11 mouse cellular contexts compared by ENCODE assay signal in the genomic region with DNA sequence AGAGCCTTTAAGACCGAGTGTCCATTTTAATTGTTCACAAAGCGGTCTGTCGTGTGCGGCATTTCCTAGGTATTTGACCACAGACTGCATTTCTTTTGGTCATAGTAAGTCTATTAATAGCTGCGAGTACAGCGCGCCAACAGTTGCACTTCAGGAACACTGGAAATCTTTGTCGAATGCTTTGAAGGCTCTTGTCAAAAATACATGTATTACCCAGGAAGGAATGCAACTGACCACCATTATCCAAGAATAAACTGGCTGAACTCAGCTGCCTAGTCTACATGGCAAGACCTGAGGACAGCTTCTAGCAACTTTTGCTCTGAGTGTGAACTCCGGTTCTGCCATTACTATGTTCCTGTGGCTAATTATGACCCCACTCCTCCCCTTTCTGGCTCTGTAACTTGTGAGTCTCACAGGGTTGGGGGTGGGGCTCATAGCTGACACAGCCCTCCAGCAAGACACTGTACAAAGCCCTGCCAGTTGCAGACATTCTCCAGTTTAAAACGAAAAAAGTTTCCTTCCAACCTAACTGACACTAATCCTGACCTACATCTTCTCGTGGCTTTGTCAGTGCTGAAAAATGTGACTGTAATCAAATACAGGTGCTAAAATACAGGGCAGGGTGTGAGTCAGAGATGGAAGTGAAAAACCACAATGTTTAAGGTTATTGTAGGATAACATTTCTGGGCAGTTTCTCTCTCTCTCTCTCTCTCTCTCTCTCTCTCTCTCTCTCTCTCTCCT.
DNase-seq lines count a peak whose midpoint lies in the region; ATAC-seq and TF ChIP-seq lines count a peak whose summit lies in the region.
"Had no signal": no experiment of that assay in that cellular context is flagged by ENCODE, and none has a peak within 500 bp of the region (broad histone marks: within the 10 kb centered on the region; RNA-seq: fewer than 3 reads in every experiment).

No protein-coding gene starts in this region.

- no peak for ATAC-seq in intestine, postnatal 0 days
- no peak for ATAC-seq in intestine, embryonic 15.5 days
- ATAC-seq in embryonic facial prominence, embryonic 15.5 days (ENCODE audit: insufficient number of reproducible peaks, low FRiP score, low TSS enrichment, low read depth) = peak; percentile 60; the same call in 1 of the 2 replicates
- peak; percentile 40; the same call in 1 of the 2 replicates for ATAC-seq in liver, embryonic 11.5 days (replicated peaks; ENCODE audit: low FRiP score)
- ATAC-seq in hindbrain, embryonic 12.5 days (ENCODE audit: low FRiP score) = no peak

- H3K4me3 ChIP-seq in intestine, postnatal 0 days (ENCODE audit: low read depth, low read length) = no peak overlapping the region
- no peak overlapping the region for H3K4me3 ChIP-seq in intestine, embryonic 15.5 days (replicated peaks)
- no peak overlapping the region for H3K4me3 ChIP-seq in embryonic facial prominence, embryonic 15.5 days (replicated peaks)
- H3K4me3 ChIP-seq in liver, embryonic 11.5 days (ENCODE audit: low read depth, low read length) = no peak overlapping the region
- no peak overlapping the region for H3K4me3 ChIP-seq in hindbrain, embryonic 12.5 days
- H3K4me3 ChIP-seq: hindbrain, embryonic 13.5 days had no signal

- no peaks in the 10 kb centered on the region for H3K27me3 ChIP-seq in intestine, postnatal 0 days (replicated peaks; ENCODE audit: control insufficient read depth, insufficient read depth, low read length)
- no peaks in the 10 kb centered on the region for H3K27me3 ChIP-seq in intestine, embryonic 15.5 days (replicated peaks)
- no peaks in the 10 kb centered on the region for H3K27me3 ChIP-seq in embryonic facial prominence, embryonic 15.5 days
- H3K27me3 ChIP-seq in liver, embryonic 11.5 days (replicated peaks; ENCODE audit: control insufficient read depth, insufficient read depth, low read length) = no peaks in the 10 kb centered on the region
- H3K27me3 ChIP-seq in hindbrain, embryonic 12.5 days = no peaks in the 10 kb centered on the region
- H3K27me3 ChIP-seq: hindbrain, embryonic 13.5 days had no signal

- no peaks in the 10 kb centered on the region for H3K4me1 ChIP-seq in intestine, postnatal 0 days (replicated peaks; ENCODE audit: control insufficient read depth, insufficient read depth, low read length)
- no peaks in the 10 kb centered on the region for H3K4me1 ChIP-seq in intestine, embryonic 15.5 days (replicated peaks)
- peaks cover 9% of the 10 kb centered on the region; the same call in 1 of the 2 replicates for H3K4me1 ChIP-seq in embryonic facial prominence, embryonic 15.5 days
- peaks cover 26% of the 10 kb centered on the region for H3K4me1 ChIP-seq in liver, embryonic 11.5 days (replicated peaks; ENCODE audit: control insufficient read depth, insufficient read depth, low read length)
- no peaks in the 10 kb centered on the region for H3K4me1 ChIP-seq in hindbrain, embryonic 12.5 days
- H3K4me1 ChIP-seq: hindbrain, embryonic 13.5 days had no signal

- DNase-seq in liver, embryonic 11.5 days (ENCODE audit: low spot score) = no peak
- DNase-seq in thymus, postnatal 10 days (ENCODE audit: low spot score in 2 of 2) = peak; percentile 71 to 72
- no peak for DNase-seq in ovary, postnatal 14 days (ENCODE audit: low spot score)
- no peak for DNase-seq in adrenal gland, adult 8-10 months
- DNase-seq: cerebellum, adult 11 months had no signal

- H3K36me3 ChIP-seq in intestine, postnatal 0 days (ENCODE audit: control insufficient read depth, insufficient read depth) = no peaks in the 10 kb centered on the region
- no peaks in the 10 kb centered on the region for H3K36me3 ChIP-seq in intestine, embryonic 15.5 days
- no peaks in the 10 kb centered on the region for H3K36me3 ChIP-seq in embryonic facial prominence, embryonic 15.5 days
- H3K36me3 ChIP-seq in liver, embryonic 11.5 days (ENCODE audit: control insufficient read depth, insufficient read depth, low read length) = no peaks in the 10 kb centered on the region
- no peaks in the 10 kb centered on the region for H3K36me3 ChIP-seq in hindbrain, embryonic 12.5 days
- H3K36me3 ChIP-seq: G1E; hindbrain, embryonic 13.5 days had no signal

- 71% methylated on average over 11 of the region's 11 CpGs for WGBS in intestine, postnatal 0 days
- WGBS in intestine, embryonic 15.5 days = 71% methylated on average over 11 of the region's 11 CpGs
- WGBS in embryonic facial prominence, embryonic 15.5 days = 52% methylated on average over 11 of the region's 11 CpGs
- 41% methylated on average over 11 of the region's 11 CpGs for WGBS in liver, embryonic 11.5 days
- WGBS in hindbrain, embryonic 12.5 days = 83% methylated on average over 11 of the region's 11 CpGs

- H3K9ac ChIP-seq in intestine, postnatal 0 days (ENCODE audit: low read depth, low read length) = no peak overlapping the region
- H3K9ac ChIP-seq in intestine, embryonic 15.5 days = no peak overlapping the region
- H3K9ac ChIP-seq in embryonic facial prominence, embryonic 15.5 days = no peak overlapping the region
- H3K9ac ChIP-seq in liver, embryonic 11.5 days (ENCODE audit: low read depth, low read length) = no peak overlapping the region
- no peak overlapping the region for H3K9ac ChIP-seq in hindbrain, embryonic 12.5 days
- H3K9ac ChIP-seq: hindbrain, embryonic 13.5 days had no signal

- TF ChIP-seq CTCF in intestine, postnatal 0 days (IDR thresholded peaks at IDR 0.05; ENCODE audit: low read depth) = no peak

- no peaks in the 10 kb centered on the region for H3K9me3 ChIP-seq in intestine, postnatal 0 days (ENCODE audit: control insufficient read depth)
- no peaks in the 10 kb centered on the region for H3K9me3 ChIP-seq in intestine, embryonic 15.5 days
- no peaks in the 10 kb centered on the region for H3K9me3 ChIP-seq in embryonic facial prominence, embryonic 15.5 days (replicated peaks)
- no peaks in the 10 kb centered on the region for H3K9me3 ChIP-seq in liver, embryonic 11.5 days (ENCODE audit: control insufficient read depth, low read length)
- no peaks in the 10 kb centered on the region for H3K9me3 ChIP-seq in hindbrain, embryonic 12.5 days (replicated peaks)
- H3K9me3 ChIP-seq: G1E; hindbrain, embryonic 13.5 days had no signal

- H3K27ac ChIP-seq in intestine, postnatal 0 days (ENCODE audit: low read depth, low read length) = no peak overlapping the region
- no peak overlapping the region for H3K27ac ChIP-seq in intestine, embryonic 15.5 days
- peak overlapping the region; percentile 17; the same call in 1 of the 2 replicates for H3K27ac ChIP-seq in embryonic facial prominence, embryonic 15.5 days (replicated peaks)
- no peak overlapping the region for H3K27ac ChIP-seq in liver, embryonic 11.5 days (ENCODE audit: low read depth, low read length)
- no peak overlapping the region for H3K27ac ChIP-seq in hindbrain, embryonic 12.5 days
- H3K27ac ChIP-seq: hindbrain, embryonic 13.5 days had no signal

- 0 out of 2 replicates have a peak overlapping the region, but pooled peaks have one; percentile 1 for H3K4me2 ChIP-seq in intestine, postnatal 0 days (replicated peaks; ENCODE audit: low read depth)
- no peak overlapping the region for H3K4me2 ChIP-seq in intestine, embryonic 15.5 days (replicated peaks)
- no peak overlapping the region; the same call in 1 of the 2 replicates for H3K4me2 ChIP-seq in embryonic facial prominence, embryonic 15.5 days (replicated peaks)
- H3K4me2 ChIP-seq in liver, embryonic 11.5 days = peak overlapping the region; percentile 44
- no peak overlapping the region for H3K4me2 ChIP-seq in hindbrain, embryonic 12.5 days (replicated peaks)
- H3K4me2 ChIP-seq: hindbrain, embryonic 13.5 days had no signal

Comparison
In these comparisons a context has a peak if more than half of its experiments do, and no peak if none do; other contexts are left out.
1. H3K4me2 ChIP-seq: peak in intestine, postnatal 0 days (single experiment) and liver, embryonic 11.5 days (single experiment); none in intestine, embryonic 15.5 days (single experiment), embryonic facial prominence, embryonic 15.5 days (single experiment) and hindbrain, embryonic 12.5 days (single experiment).
2. ATAC-seq: peak in embryonic facial prominence, embryonic 15.5 days (single experiment) and liver, embryonic 11.5 days (single experiment); none in intestine, postnatal 0 days (single experiment), intestine, embryonic 15.5 days (single experiment) and hindbrain, embryonic 12.5 days (single experiment).
3. DNase-seq: peak in thymus, postnatal 10 days (2 of 2); none in liver, embryonic 11.5 days (single experiment), ovary, postnatal 14 days (single experiment) and adrenal gland, adult 8-10 months (single experiment).